Mouse (Mus musculus): ENCODE data around the gene Klrg1. TPM values are rescaled to one million over a fixed set of nuclear protein-coding genes. Genes with fewer than 3 reads are reported as not detected.

Gene Klrg1
- polyA plus RNA-seq, 1 experiment from 2014 or later, result 0.69 TPM

DNA sequence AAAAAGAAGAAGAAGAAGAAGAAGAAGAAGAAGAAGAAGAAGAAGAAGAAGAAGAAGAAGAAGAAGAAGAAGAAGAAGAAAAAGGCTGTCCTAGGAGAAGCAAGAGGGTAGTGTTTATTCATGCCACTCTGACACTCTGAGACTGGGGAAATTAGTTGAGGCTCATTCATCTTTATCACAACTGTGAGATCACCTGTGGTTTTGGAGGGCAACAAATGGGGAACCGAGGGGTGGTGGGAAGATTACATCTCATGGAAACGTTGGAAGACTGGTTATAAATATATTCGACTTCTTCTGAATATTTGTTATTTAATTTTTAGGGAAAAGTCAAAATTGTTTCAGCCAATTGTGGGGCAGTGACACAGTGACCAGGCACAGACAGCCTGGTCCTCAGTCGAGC lies 32.6 kb downstream of the Klrg1 start:
- Histone ChIP-seq H3K4me1 (replicated peaks) (no peaks in the 10 kb centered on the region), H3K27ac (no peak overlapping the region), H3K36me3 (no peaks in the 10 kb centered on the region), H3K9me3 (no peaks in the 10 kb centered on the region), H3K27me3 (no peaks in the 10 kb centered on the region), H3K4me3 (no peak overlapping the region), H3K9ac (no peak overlapping the region), H3K4me2 (no peak overlapping the region)
- WGBS, result 87% methylated on average over 4 of the region's 4 CpGs
- no peak for ATAC-seq (ENCODE audit: low FRiP score)

Other genes starting within 250 kb of the Klrg1 start
- 58.2 and 60.1 TPM in 2 replicates for gene M6pr, start 25.8 kb upstream of the Klrg1 start, polyA plus RNA-seq (2015; fragmentation: Nextera tagmentation; extraction: Ambion mirVana)
- 32.9 and 35.5 TPM in 2 replicates for gene Phc1, start 57.7 kb upstream of the Klrg1 start, polyA plus RNA-seq (2015; fragmentation: Nextera tagmentation; extraction: Ambion mirVana)
- 102 and 103 TPM in 2 replicates for gene Rimklb, start 215.9 kb upstream of the Klrg1 start, polyA plus RNA-seq (2015; fragmentation: Nextera tagmentation; extraction: Ambion mirVana)
- gene Mfap5, start 223.0 kb upstream of the Klrg1 start, polyA plus RNA-seq (2015; fragmentation: Nextera tagmentation; extraction: Ambion mirVana), result 1.7 and 1.9 TPM in 2 replicates

Measured in hindbrain, embryonic 13.5 days (tissue).